Mouse (Mus musculus) splenic B cell, adult 2 months (primary cell): ENCODE measurements around the gene Slco2a1.

Experiments used
- DNase-seq: peaks from one replicate; pipeline ENCODE4 v3.0.0-alpha.2; 2011; ENCODE audit warnings: low read depth, low spot score
- H3K27me3 ChIP-seq: 2 replicates; pipeline ENCODE4 v1.6.1; 2012; ENCODE audit warnings: mild to moderate bottlenecking, low read length, moderate library complexity, mixed read lengths; ENCODE audit not compliant: control insufficient read depth, poor library complexity, insufficient read depth, severe bottlenecking
- H3K36me3 ChIP-seq: 2 replicates; pipeline ENCODE4 v1.6.1; 2012; ENCODE audit warnings: mild to moderate bottlenecking, low read length, moderate library complexity, mixed read lengths; ENCODE audit not compliant: control insufficient read depth, poor library complexity, insufficient read depth, severe bottlenecking

Gene Slco2a1

DNA sequence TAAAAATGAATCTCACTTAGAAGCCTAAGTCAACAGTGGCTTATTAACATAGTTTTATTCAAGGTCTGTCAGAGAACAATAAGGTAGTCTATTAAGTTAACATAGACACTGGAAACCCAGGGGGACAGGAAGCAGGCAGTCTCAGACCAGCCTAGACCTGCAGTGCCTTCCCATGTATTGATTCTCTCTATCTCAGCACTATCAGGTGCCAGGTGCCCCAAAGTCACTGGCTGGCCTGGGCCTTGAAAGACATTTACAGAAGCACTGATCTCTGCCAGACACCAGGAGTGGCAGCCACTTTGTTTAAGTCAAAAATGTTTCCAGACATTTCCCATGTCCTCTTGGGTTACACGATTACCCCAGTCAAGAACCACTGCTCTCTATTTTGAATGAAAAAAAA, 11.4 kb upstream of the Slco2a1 start:
- no peak for DNase-seq
- Histone ChIP-seq H3K27me3 (no peaks in the 10 kb centered on the region), H3K36me3 (no peaks in the 10 kb centered on the region)

DNA sequence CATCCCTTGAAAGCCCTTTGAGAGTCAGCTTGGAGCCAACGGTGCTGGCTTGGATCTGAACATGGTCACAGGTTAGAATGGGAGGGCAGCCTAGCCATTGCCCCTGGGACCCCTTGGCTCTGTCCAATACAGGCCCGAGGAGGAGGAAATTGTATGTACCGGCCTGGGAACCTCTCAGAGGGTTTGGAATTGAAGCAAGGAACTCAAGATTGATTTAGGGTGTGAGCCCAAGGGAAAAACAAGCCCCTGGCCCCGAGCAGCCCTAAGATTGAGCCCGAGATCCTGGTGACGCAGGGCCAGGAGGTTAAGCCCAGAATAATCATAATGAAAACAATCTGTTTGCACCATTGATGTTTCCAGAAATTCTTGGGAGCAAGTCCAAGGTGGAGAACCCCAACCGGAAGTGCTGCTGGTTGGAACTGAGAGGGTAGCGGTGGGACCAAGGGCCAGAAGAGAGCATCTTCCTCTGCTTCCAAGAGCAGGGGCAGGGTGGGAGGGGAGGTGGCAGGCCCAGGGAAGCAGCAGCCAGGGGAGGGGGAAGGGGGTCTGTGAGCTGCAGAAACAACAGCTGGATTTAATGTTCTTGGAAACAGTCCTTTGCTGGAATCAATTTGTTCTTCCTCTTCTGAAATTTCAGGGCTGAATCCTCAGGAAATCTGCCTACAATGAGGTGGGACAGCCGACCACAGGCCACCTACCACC, 10.6 kb upstream of the Slco2a1 start:
- Histone ChIP-seq H3K36me3 (no peaks in the 10 kb centered on the region), H3K27me3 (no peaks in the 10 kb centered on the region)
- DNase-seq: no peak

DNA sequence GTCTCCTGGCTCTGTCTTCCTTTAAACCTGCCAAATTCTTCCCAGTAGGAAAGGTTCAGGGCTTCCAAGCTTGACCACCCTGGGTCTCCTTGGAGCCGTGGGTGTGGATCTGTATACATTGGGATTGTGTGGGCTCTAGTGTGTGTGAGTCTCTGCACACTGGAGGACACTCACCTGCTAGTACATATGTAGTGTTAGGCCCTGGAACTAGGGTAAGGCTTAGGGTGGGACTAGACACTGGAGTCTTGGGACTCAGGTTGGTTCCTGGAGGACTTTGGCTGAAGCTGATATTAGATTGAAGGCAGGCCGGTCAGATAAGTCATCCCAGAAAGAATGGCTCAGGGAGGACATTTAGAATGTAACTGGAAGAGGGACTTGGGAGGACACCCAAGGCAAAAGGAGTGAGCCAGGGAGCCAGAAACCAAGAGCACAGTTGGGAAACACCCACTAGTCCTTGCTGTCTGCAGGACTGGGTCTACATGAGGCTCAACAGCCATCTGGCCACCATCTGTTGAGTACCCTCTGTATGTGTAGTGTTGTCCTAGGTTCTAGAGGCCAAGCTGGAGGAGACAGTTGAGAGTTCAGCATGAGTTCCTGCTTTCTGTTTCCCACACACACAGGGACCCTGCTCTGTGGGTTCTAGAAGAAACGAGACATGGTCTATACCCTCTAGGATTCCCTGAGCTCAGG, 9.4 kb upstream of the Slco2a1 start:
- H3K27me3 ChIP-seq: no peaks in the 10 kb centered on the region
- no peak for DNase-seq

DNA sequence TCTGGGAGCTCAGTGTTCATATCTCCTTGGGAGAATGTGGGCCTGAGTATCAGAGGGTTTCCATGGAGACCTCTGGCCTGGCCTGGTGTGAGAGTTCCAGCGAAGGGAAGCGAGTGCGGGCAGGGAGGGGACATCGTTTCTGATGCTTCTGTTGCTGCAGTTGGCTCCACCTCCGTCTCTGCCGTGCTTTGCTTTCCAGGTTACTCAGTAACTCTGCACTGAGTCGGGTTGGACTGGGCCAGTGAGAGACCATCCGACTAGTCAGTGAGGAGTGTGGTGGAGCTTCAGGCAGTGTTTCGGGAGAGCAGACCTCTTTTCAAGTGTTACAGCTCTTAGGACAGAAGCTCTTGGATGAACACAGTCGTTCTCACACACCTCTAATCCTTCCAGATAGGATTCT, 8.6 kb upstream of the Slco2a1 start:
- no peak for DNase-seq
- H3K27me3 ChIP-seq: no peaks in the 10 kb centered on the region
- H3K36me3 ChIP-seq: no peaks in the 10 kb centered on the region

More for the DNA sequence above, 9.4 kb upstream of the Slco2a1 start:
- no peaks in the 10 kb centered on the region for H3K36me3 ChIP-seq

DNA sequence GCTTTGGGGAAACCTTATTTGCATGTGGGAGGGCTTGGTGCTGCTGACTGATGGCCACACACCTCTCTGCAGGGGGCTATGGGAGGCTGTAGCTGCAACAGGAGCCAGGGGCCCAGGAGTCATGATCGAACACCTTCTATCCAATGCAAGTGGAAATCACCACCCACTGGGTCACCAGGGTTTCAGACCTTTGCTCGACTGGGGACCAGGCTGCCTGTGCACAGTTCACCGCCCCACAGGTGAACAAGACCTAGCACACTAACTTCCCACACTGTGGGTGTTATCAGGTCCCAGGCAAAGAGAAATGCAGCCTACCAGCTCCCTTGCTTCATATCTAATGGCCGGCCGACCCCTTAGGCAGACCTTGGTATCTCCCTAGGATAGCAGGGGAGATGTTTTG, 8.1 kb upstream of the Slco2a1 start:
- no peak for DNase-seq
- no peaks in the 10 kb centered on the region for H3K36me3 ChIP-seq

DNA sequence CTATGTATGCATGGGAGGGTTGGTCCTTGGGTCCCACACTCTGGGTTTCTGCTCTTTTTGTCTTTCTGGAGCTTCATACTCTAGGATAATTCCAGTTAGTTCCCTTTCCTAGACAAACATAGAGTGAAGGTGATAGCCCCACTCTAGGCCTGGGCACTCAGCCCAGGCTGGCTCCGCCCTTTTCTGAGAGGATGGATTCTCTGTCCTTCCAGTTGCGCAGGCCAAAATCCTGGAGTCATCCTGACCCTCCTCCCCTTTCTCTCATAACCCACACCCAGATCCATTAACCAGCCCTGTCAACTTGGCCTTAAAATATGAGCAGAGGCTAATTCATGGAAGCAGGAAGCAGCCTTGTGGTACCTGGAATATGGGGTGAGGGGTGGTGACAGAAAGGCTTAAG, 6.7 kb upstream of the Slco2a1 start:
- H3K36me3 ChIP-seq: no peaks in the 10 kb centered on the region
- H3K27me3 ChIP-seq: no peaks in the 10 kb centered on the region
- no peak for DNase-seq

More for the DNA sequence above, 8.1 kb upstream of the Slco2a1 start:
- H3K27me3 ChIP-seq: no peaks in the 10 kb centered on the region

DNA sequence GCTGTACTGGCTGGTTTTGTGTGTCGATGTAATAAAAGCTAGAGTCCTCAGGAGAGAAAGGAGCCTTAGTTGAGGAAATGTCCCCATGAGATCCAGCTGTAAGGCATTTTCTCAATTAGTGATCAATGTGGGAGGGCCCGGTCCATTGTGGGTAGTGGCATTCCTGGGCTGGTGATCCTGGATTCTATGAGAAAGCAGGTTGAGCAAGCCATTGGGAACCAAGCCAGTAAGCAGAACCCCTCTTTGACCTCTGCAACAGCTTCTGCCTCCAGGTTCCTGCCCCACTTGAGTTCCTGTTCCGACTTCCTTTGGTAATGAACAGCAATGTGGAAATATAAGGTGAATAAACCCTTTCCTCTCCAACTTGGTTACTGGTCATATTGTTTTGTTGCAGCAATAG, 6.1 kb upstream of the Slco2a1 start:
- no peak for DNase-seq
- H3K27me3 ChIP-seq: no peaks in the 10 kb centered on the region
- H3K36me3 ChIP-seq: no peaks in the 10 kb centered on the region

DNA sequence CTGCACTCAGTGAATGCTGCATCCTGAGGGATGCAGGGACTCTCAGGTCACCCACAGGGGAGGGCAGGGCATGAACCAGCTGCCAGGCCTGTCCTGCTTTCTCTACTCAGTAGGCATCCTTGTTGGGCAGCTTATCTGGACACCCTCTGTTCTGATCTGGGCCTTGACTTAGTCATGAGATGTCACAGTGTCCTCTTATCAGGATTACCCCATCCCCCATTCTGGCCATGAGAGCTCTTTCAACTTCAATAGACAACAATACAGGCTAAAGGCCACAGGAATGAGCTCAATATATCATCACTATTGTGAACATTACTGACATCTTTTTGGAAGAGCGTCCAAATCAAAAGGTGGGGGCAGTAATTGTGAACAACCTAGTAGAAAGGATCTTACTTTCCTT, 3.4 kb upstream of the Slco2a1 start:
- H3K36me3 ChIP-seq: no peaks in the 10 kb centered on the region
- H3K27me3 ChIP-seq: no peaks in the 10 kb centered on the region
- no peak for DNase-seq

DNA sequence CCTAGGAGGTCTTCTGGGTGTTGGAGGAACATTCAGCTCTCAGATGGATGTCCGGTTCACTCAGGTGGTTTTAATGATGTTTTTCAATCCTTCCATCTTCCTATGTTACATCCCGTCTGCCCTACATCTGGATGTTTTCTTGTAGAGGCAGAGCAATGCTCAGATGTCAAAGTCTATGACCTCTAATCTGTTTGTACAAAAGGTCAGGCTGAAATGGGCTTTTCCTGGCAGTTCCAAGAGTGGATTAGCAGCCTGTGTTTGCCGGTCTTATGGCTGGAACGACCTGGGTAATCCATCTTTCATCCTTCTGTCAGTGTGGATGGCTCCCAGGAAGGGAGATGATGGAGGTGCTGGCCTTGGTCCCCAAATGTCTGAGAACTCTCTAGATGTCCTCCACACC, 2.6 kb upstream of the Slco2a1 start:
- DNase-seq: no peak
- no peaks in the 10 kb centered on the region for H3K36me3 ChIP-seq
- no peaks in the 10 kb centered on the region for H3K27me3 ChIP-seq

DNA sequence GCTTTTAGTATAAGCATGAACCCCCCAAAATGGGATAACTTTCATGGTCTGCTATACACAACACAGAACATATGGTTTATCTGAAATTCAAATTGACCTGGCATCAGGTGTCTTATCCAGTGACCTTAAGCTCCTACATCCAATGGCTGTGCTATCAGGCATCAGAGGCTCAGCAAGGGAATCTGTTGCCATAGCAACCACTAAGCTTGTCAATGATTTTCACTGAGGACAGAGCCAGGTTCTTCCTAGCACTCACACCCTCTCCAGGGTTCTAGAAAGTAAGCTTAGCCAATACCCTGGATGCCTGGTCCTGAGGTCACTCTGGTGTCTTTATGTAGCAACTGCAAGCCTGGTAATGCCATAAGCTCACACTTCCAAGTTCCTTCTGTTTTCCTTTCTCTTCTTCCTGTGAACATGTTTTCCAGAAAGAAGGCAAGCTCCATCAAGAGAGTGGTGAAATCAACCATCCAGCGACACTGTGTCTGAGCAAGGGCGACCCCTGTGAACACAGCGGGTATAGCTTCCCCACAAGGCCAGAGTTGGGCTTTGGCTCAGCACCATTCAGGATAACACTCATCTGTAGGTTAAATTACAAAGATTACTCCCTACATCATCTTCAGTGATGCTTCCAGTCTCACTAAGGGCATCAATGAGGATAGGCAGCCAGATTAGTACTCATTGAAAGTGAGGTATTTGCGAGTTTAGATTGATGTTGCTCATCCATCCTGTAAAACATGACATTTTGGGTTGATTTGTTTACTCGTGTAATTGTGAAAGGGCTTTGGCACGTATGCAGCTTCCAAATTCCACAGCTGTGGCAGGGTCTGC, 2.0 kb downstream of the Slco2a1 start:
- Histone ChIP-seq H3K36me3 (no peaks in the 10 kb centered on the region), H3K27me3 (no peaks in the 10 kb centered on the region)
- DNase-seq: no peak

DNA sequence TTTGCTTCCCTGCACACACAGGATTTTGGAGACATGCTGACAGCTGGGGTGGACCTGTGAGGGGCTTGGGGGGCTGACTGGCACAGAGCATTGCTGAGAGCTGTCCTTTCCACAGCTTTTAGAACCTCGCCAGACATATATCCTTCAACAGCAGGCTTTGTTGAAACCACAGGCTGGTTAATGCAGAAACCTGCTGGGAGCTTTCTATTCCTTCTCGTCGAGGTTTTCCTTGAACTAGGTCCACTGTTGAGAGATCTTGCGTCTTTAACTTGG, 2.6 kb downstream of the Slco2a1 start:
- Histone ChIP-seq H3K27me3 (no peaks in the 10 kb centered on the region), H3K36me3 (no peaks in the 10 kb centered on the region)
- DNase-seq: no peak

DNA sequence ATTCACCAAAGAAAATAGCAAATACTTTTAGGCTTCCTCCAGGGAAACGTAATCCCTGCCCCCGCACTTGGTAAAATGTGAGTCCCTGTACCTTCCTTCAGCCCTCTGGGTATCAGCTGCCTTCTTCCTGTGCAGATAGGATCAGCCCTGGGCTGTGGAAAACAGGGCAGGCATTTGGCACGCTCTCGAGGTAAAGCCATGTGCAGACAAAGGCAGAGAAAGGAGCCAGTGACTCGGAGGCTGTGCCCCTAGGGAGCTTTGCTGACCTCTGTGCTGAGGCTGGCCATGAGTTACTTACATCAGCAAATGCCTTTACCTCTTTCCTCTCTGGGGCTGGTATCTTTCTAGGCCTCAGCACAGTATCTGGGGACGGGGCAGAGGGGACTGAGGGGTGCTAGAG, 4.4 kb downstream of the Slco2a1 start:
- no peak for DNase-seq
- H3K27me3 ChIP-seq: no peaks in the 10 kb centered on the region

DNA sequence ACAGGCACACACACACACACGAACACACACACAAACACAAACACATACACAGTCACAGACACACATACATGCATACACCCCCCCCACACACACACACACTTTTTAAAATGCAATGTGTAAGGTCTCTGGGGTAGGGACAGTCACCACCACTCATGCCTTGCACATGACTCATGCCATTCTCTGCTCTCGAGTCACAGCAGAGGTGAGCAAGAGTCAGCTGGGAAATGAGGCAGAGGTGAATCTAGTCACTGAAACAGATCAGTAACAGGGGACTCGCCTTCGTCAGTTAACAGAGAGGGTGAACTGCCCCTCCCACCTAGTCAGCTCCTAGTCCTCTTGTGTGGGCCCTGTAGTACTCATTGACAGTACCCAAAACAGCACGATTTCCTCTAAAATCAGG, 5.3 kb downstream of the Slco2a1 start:
- Histone ChIP-seq H3K36me3 (no peaks in the 10 kb centered on the region), H3K27me3 (no peaks in the 10 kb centered on the region)
- DNase-seq: no peak

More for the DNA sequence above, 4.4 kb downstream of the Slco2a1 start:
- H3K36me3 ChIP-seq: no peaks in the 10 kb centered on the region

DNA sequence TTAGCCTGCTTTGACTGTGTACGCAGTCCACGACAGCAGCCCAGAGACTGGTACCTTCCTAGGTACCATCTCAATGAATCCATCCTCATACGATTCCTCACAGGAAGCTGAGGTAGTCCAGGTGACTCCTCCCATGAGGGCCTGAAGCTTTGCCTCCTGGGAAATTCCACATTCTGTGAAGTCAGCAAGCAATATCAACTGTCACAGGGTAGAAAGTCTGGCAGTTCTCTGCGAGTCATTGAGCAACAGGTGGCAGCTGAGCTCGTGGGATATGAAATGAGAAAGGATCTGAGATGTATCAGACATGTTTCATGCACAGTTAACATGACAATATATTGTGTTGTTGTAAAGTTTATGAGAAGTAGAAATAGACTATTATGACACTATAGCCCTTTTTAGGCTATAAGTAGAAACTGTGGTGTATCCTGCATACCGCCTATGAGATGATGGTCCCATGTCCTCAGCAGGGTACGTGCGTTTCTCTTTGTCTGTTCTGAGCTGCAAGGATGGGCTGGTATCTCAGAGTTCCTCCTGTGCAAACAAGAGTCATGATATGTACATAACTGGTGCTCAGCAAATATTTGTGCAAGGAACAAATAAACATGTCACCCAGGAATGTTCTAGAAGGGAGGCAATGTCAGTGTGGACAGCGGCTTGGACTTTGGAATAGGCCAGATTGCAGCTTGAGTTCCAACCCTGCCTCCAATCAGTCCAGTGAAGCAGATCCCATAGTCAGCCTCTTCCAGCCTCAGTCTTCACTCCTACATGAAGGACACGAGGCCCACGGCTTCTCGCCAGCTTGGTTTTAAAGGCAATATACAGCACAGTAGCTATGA, 7.5 kb downstream of the Slco2a1 start:
- H3K36me3 ChIP-seq: no peaks in the 10 kb centered on the region
- DNase-seq: no peak
- H3K27me3 ChIP-seq: no peaks in the 10 kb centered on the region
